Mouse (Mus musculus) hindbrain, embryonic 13.5 days (tissue): ENCODE measurements around the gene Ang4. TPM values are rescaled to one million over a fixed set of nuclear protein-coding genes. Genes with fewer than 3 reads are reported as not detected.

Experiments
- ATAC-seq: fragments of 200-750 bp; cut with Nextera tagmentation; 2 replicates; pipeline ENCODE4 v1.8.0; 2017; ENCODE audit warnings: moderate TSS enrichment; ENCODE audit not compliant: low FRiP score
- H3K27ac ChIP-seq: fragments of 300-500 bp; sonication (generic); 2 replicates; pipeline ENCODE4 v1.5.1; 2015; ENCODE audit warnings: inconsistent platforms, mild to moderate bottlenecking, moderate library complexity
- H3K27me3 ChIP-seq: fragments of 300-500 bp; sonication (generic); 2 replicates; pipeline ENCODE4 v1.6.1; 2015; ENCODE audit warnings: mild to moderate bottlenecking, inconsistent platforms
- H3K36me3 ChIP-seq: fragments of 300-500 bp; sonication (generic); 2 replicates; pipeline ENCODE4 v1.6.1; 2015; ENCODE audit warnings: mild to moderate bottlenecking, inconsistent platforms
- H3K4me1 ChIP-seq: fragments of 300-500 bp; sonication (generic); replicated peaks from 2 replicates; pipeline ENCODE4 v1.6.1; 2015; ENCODE audit warnings: inconsistent platforms
- H3K4me2 ChIP-seq: fragments of 300-500 bp; sonication (generic); 2 replicates; pipeline ENCODE4 v1.6.1; 2015; ENCODE audit warnings: inconsistent platforms, mild to moderate bottlenecking, moderate library complexity
- H3K4me3 ChIP-seq: fragments of 300-500 bp; sonication (generic); 2 replicates; pipeline ENCODE4 v1.5.1; 2015; ENCODE audit warnings: mild to moderate bottlenecking, inconsistent platforms
- H3K9ac ChIP-seq: fragments of 300-500 bp; sonication (generic); 2 replicates; pipeline ENCODE4 v1.6.1; 2015; ENCODE audit warnings: mild to moderate bottlenecking, inconsistent platforms
- H3K9me3 ChIP-seq: fragments of 300-500 bp; sonication (generic); 2 replicates; pipeline ENCODE4 v1.6.1; 2016; ENCODE audit warnings: inconsistent platforms
- WGBS: fragments of 180-500 bp; shearing (Covaris S2); methylation state at CpG from one replicate; pipeline ENCODE4 v1.1.7; 2015; 5-methylcytosine and 5-hydroxymethylcytosine counted together
- polyA plus RNA-seq: library from polyadenylated mRNA; unstranded; fragments of >200 nt; fragmentation: Nextera tagmentation; extraction: Ambion mirVana; gene quantifications from 2 replicates; pipeline ENCODE4 v1.2.1, GENCODE M21; 2015

Ang4 gene
- polyA plus RNA-seq, 1 experiment from 2014 or later = not detected

DNA sequence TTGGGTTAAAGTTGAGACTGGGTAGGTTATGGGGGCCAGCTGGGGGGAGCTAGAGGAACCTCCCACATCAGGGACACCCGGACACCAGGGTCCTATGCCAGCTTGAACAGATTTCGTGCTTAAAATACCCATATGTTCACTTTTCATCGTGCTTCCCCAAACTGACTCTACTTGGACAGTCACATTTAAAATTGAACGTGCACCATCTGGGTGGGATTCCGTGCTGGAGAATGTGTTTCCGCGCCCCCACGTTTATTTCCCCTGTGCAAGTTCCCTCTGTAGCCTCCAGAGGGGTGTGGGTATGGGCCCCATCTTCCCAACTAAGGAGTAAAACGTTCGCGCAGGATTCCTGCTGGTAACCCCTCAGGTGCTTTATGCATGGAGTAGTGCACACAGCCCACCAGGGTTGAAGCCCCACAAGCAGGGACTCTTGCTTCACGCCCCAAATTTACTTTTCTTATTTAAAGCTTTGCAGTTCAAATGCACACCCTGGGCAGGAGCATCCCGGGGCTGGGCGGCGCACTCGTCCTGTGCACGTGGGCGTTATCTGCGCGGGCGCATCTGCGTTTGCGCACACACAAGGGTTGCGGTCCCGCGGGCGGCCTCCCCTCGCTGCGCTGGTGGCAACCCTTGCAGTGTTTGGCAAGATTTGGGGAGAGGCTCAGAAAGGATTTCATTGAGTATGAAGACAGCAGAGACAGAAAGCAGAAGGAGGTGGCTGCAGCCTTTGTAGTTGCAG, 34.8 kb downstream of the Ang4 start:
- H3K9ac ChIP-seq = 0 out of 2 replicates have a peak overlapping the region, but pooled peaks have one; percentile 13
- no peaks in the 10 kb centered on the region for H3K9me3 ChIP-seq
- no peak overlapping the region for H3K27ac ChIP-seq
- peak overlapping the region; percentile 35 for H3K4me3 ChIP-seq
- peaks cover 28% of the 10 kb centered on the region for H3K4me1 ChIP-seq
- 2% methylated on average over 29 of the region's 29 CpGs for WGBS
- ATAC-seq = peak; percentile 59; the same call in 1 of the 2 replicates
- peaks cover 55% of the 10 kb centered on the region for H3K27me3 ChIP-seq
- H3K4me2 ChIP-seq = peak overlapping the region; percentile 62
- H3K36me3 ChIP-seq = no peaks in the 10 kb centered on the region

- Histone ChIP-seq H3K36me3 (no peaks in the 10 kb centered on the region), H3K4me1 (peaks cover 28% of the 10 kb centered on the region), H3K27ac (no peak overlapping the region), H3K27me3 (peaks cover 55% of the 10 kb centered on the region), H3K9me3 (no peaks in the 10 kb centered on the region), H3K4me3 (no peak overlapping the region), H3K9ac (no peak overlapping the region), H3K4me2 (no peak overlapping the region)
- 15% methylated on average over 12 of the region's 12 CpGs for WGBS
- ATAC-seq = no peak
Observed at GRCm38 (mm10) chr14:51737967-51738366, 35.4 kb downstream of the Ang4 start.

GRCm38 (mm10) chr14:51717083-51717482, 56.3 kb downstream of the Ang4 start, which contains the start of gene Gm5800:
Gene Gm5800, minus strand, starts transcription at chr14:51717183.
- Histone ChIP-seq H3K27ac (no peak within 1 kb of the TSS), H3K36me3 (no peaks in the 10 kb centered on the region), H3K4me1 (no peaks in the 10 kb centered on the region), H3K4me3 (no peak within 1 kb of the TSS), H3K9me3 (no peaks in the 10 kb centered on the region), H3K4me2 (no peak within 1 kb of the TSS), H3K9ac (no peak within 1 kb of the TSS), H3K27me3 (no peaks in the 10 kb centered on the region)
- WGBS = 60% methylated on average over 1 of the region's 1 CpGs
- ATAC-seq = no peak

Other genes starting within 250 kb of the Ang4 start
- not detected in 2 replicates for gene Gm5622, start 220.8 kb downstream of the Ang4 start, polyA plus RNA-seq
- not detected in 2 replicates for gene Gm17175, start 199.5 kb downstream of the Ang4 start, polyA plus RNA-seq
- not detected in 2 replicates for gene Gm17174, start 181.5 kb downstream of the Ang4 start, polyA plus RNA-seq
- not detected in 2 replicates for gene Gm17078, start 162.3 kb downstream of the Ang4 start, polyA plus RNA-seq
- gene Gm4181, start 137.9 kb downstream of the Ang4 start, polyA plus RNA-seq = not detected in 2 replicates
- not detected in 2 replicates for gene Gm17079, start 78.1 kb downstream of the Ang4 start, polyA plus RNA-seq
- not detected in 2 replicates for gene Gm5800, start 56.4 kb downstream of the Ang4 start, polyA plus RNA-seq
- gene AY358078, start 26.5 kb upstream of the Ang4 start, polyA plus RNA-seq = not detected in 2 replicates
- not detected in 2 replicates for gene Ear6, start 80.1 kb upstream of the Ang4 start, polyA plus RNA-seq
- 82.5 and 86.0 TPM in 2 replicates for gene Mettl17, start 111.3 kb upstream of the Ang4 start, polyA plus RNA-seq
- 1.7 and 1.8 TPM in 2 replicates for gene Slc39a2, start 119.3 kb upstream of the Ang4 start, polyA plus RNA-seq
- 108 and 144 TPM in 2 replicates for gene Ndrg2, start 140.6 kb upstream of the Ang4 start, polyA plus RNA-seq
- not detected in 2 replicates for gene Tppp2, start 144.8 kb upstream of the Ang4 start, polyA plus RNA-seq
- gene Rnase13, start 149.2 kb upstream of the Ang4 start, polyA plus RNA-seq = not detected in 2 replicates
- gene Arhgef40, start 211.1 kb upstream of the Ang4 start, polyA plus RNA-seq = 76.8 and 83.1 TPM in 2 replicates
- 0.79 and 0.84 TPM in 2 replicates for gene Tmem253, start 242.1 kb upstream of the Ang4 start, polyA plus RNA-seq
- gene Zfp219, start 247.1 kb upstream of the Ang4 start, polyA plus RNA-seq = 30.5 and 33.1 TPM in 2 replicates